Mouse (Mus musculus): ENCODE measurements at regions not wholly inside any gene's neighbourhood (a gene's known extent, or its start where the extent isn't known, plus 50 kb on each side); places are given as distances from the start of the nearest gene placed in this dataset.

DNA sequence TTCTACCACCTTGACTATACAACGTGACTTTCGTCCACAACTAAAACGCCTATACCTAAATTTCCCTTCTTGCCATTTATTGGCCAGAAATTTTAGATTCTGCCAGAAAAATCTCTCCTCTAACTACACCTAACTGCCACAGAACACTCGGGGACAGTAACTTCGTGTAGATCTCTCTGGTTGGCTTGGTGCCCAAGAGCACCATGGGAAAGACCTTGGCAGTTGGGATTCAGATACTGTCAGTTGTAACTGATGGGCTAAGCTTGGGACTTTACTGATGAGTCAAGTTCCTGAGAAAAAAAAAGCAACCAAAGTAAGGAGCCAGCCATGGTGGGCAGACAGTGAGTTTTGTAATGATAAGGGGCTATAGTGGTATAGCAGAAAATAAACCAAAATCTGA is 176.2 kb downstream of the Sox2 start:
- Histone ChIP-seq H3K36me3 (ENCODE audit: control insufficient read depth, insufficient read depth, low read length) (no peaks in the 10 kb centered on the region), H3K27ac (replicated peaks; ENCODE audit: low read depth, low read length) (no peak overlapping the region), H3K4me3 (replicated peaks; ENCODE audit: low read length) (no peak overlapping the region), H3K4me2 (replicated peaks; ENCODE audit: low read depth, low read length, severe bottlenecking) (no peak overlapping the region), H3K27me3 (ENCODE audit: control insufficient read depth, insufficient read depth, low read length) (no peaks in the 10 kb centered on the region), H3K4me1 (ENCODE audit: control insufficient read depth, insufficient read depth, low read length) (no peaks in the 10 kb centered on the region), H3K9me3 (ENCODE audit: control insufficient read depth, low read length) (no peaks in the 10 kb centered on the region), H3K9ac (ENCODE audit: low read depth, low read length, severe bottlenecking) (no peak overlapping the region)
- 91% methylated on average over 5 of the region's 5 CpGs for WGBS
- TF ChIP-seq POLR2A (IDR thresholded peaks at IDR 0.05; ENCODE audit: borderline replicate concordance, extremely low read depth, insufficient read depth, insufficient read length): no peak
- ATAC-seq (ENCODE audit: low FRiP score, low read depth) (no peak), DNase-seq (ENCODE audit: low spot score) (no peak)

DNA sequence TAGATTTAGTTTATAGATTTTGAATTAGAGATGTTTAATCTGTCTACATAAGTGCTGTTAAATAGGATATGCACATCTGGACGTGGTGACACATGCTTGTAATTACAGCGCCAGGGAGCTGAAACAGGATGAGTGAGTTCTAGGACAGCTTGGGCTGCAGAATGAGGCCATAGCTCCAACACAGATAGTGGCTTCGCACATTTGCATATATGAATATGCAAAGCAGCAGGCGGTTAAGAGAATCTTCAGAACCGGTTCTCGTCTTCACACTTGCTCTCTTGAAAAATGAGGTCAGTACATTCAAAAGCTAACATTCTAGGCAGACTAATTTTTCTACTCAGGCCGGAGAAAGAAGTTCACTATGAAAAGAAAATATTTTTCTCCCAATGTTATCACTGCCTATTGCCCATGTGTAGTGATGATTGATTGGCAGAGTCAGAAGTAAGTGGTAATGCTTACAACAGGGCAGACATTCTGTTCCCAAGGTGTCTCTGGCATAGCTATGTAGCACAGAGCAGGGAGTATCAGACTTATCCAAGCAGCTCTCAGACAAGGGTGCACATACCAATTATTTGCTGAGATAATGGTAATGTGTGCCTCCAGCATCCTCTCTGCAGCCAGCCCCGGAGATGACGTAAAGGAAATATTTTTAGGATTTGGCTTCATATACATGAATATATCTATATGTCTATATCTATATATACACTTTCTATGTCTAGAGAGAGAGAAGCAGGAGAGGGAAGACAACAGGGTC is 178.4 kb downstream of the Sox2 start:
- DNase-seq (ENCODE audit: low spot score) (no peak), ATAC-seq (ENCODE audit: low FRiP score, low read depth) (no peak)
- 59% methylated on average over 9 of the region's 9 CpGs for WGBS
- H3K27me3 ChIP-seq (ENCODE audit: control insufficient read depth, insufficient read depth, low read length): no peaks in the 10 kb centered on the region
- no peaks in the 10 kb centered on the region for H3K4me1 ChIP-seq (ENCODE audit: control insufficient read depth, insufficient read depth, low read length)
- no peak for TF ChIP-seq POLR2A (IDR thresholded peaks at IDR 0.05; ENCODE audit: borderline replicate concordance, extremely low read depth, insufficient read depth, insufficient read length)
- H3K9ac ChIP-seq (ENCODE audit: low read depth, low read length, severe bottlenecking): no peak overlapping the region
- no peak overlapping the region for H3K4me3 ChIP-seq (replicated peaks; ENCODE audit: low read length)
- H3K36me3 ChIP-seq (ENCODE audit: control insufficient read depth, insufficient read depth, low read length): no peaks in the 10 kb centered on the region
- H3K27ac ChIP-seq (replicated peaks; ENCODE audit: low read depth, low read length): no peak overlapping the region
- no peak overlapping the region for H3K4me2 ChIP-seq (replicated peaks; ENCODE audit: low read depth, low read length, severe bottlenecking)
- no peaks in the 10 kb centered on the region for H3K9me3 ChIP-seq (ENCODE audit: control insufficient read depth, low read length)

DNA sequence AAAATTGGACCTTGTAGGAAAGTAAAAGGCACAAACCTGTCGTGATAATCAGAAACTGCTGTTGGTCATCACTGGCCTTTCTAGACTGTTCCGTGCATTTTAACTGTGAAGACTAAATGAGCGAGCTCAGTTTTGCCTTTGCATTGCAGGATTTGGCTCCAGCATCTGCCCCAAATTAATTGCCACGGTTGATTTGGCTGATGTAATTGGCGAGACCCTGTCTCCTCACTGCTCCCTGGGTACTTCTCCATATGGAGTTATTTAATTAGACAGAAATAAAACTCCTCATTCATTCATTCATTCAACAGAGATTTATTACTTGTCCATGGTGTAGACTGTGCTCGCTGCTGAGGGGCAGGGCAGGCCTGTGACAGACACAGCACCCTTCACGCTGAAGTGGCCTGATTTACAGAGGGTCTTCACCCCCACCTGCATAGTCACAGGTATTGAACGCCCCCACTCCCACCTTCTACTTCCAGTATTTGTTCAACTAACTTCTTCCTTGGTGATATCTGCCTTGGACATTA is 186.6 kb downstream of the Sox2 start:
- ATAC-seq (ENCODE audit: low FRiP score, low read depth) (no peak), DNase-seq (ENCODE audit: low spot score) (no peak)
- Histone ChIP-seq H3K27ac (replicated peaks; ENCODE audit: low read depth, low read length) (no peak overlapping the region), H3K4me2 (replicated peaks; ENCODE audit: low read depth, low read length, severe bottlenecking) (no peak overlapping the region), H3K27me3 (ENCODE audit: control insufficient read depth, insufficient read depth, low read length) (no peaks in the 10 kb centered on the region), H3K4me1 (ENCODE audit: control insufficient read depth, insufficient read depth, low read length) (peaks cover 6% of the 10 kb centered on the region; the same call in 1 of the 2 replicates), H3K4me3 (replicated peaks; ENCODE audit: low read length) (no peak overlapping the region), H3K36me3 (ENCODE audit: control insufficient read depth, insufficient read depth, low read length) (no peaks in the 10 kb centered on the region), H3K9ac (ENCODE audit: low read depth, low read length, severe bottlenecking) (no peak overlapping the region), H3K9me3 (ENCODE audit: control insufficient read depth, low read length) (no peaks in the 10 kb centered on the region)
- TF ChIP-seq POLR2A (IDR thresholded peaks at IDR 0.05; ENCODE audit: borderline replicate concordance, extremely low read depth, insufficient read depth, insufficient read length): no peak
- WGBS: 46% methylated on average over 8 of the region's 8 CpGs

DNA sequence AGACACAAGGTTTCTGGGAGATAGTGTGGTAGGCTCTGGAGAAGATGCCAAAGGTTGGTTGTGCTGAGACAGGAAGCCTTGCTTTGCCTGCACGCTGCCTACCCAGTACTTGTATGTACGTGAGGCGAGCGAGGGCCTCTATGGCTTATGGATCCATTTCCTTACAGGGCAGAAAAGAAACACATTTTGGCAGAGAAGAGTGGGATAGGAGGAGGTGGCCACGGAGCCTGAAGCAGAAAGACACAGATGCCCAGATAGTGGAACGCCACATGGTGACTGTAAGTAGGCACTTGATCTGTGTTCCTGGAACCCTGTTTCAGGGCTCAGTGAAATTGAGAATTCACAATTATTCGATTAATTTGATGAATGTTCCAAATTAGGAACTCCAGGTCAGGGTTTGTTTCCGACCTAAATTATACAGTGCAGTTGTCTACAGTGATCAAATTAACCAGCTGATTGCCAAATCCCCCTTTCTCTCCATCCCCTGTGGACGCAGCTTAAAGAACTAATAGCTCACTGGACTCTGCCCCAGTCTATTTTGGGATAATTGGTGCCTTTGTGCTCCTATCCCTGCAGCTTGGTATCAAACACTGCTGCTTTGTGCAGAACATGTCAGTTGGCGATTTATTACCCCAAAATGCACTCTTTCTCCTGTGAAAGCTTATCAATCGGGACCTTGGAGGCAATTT is 187.6 kb downstream of the Sox2 start:
- TF ChIP-seq POLR2A (IDR thresholded peaks at IDR 0.05; ENCODE audit: borderline replicate concordance, extremely low read depth, insufficient read depth, insufficient read length): no peak
- H3K4me2 ChIP-seq (replicated peaks; ENCODE audit: low read depth, low read length, severe bottlenecking): no peak overlapping the region
- WGBS: 68% methylated on average over 11 of the region's 11 CpGs

DNA sequence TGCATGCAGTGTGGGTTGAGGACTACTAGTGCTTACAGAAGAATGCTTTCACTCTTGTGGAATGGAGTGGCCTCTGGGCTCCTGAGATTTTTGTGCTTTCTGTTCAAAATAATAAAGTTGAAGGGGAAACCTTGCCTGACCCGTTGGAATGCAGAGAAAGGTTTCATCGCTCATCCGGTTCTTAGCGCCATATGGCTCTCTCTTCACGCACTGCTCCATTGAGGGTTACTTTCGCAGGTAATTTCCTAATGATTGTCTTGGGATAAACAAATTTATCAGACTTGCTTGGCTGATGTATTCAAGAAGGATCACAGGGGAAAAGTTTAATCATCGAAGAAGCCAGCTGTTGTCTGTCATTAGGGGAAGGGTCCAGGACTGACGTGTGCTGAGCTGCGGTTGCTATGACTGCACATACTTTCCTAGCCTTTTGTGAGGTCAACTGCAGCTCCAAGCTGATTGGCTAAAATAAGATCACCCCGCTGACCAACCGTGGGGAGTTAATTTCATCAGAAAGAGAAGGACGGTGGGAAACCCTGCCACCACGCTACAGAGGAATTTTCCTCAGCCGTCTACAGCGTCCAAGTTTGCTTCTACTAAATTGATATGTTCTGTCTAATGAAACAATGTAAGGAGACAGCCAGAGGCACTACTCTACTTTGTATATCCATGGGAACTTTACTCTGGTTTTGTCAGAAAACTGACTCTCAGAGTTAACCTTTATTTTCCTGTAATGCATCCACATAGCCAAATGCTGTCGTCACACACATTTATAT is 210.9 kb downstream of the Sox2 start:
- Histone ChIP-seq H3K27ac (replicated peaks; ENCODE audit: low read depth, low read length) (no peak overlapping the region), H3K4me3 (replicated peaks; ENCODE audit: low read length) (no peak overlapping the region), H3K4me1 (ENCODE audit: control insufficient read depth, insufficient read depth, low read length) (no peaks in the 10 kb centered on the region), H3K27me3 (ENCODE audit: control insufficient read depth, insufficient read depth, low read length) (no peaks in the 10 kb centered on the region), H3K9me3 (ENCODE audit: control insufficient read depth, low read length) (no peaks in the 10 kb centered on the region), H3K4me2 (replicated peaks; ENCODE audit: low read depth, low read length, severe bottlenecking) (no peak overlapping the region), H3K36me3 (ENCODE audit: control insufficient read depth, insufficient read depth, low read length) (no peaks in the 10 kb centered on the region), H3K9ac (ENCODE audit: low read depth, low read length, severe bottlenecking) (no peak overlapping the region)
- no peak for DNase-seq (ENCODE audit: low spot score)
- peak; percentile 71 for ATAC-seq (ENCODE audit: low FRiP score, low read depth)
- 78% methylated on average over 16 of the region's 16 CpGs for WGBS
- TF ChIP-seq POLR2A (IDR thresholded peaks at IDR 0.05; ENCODE audit: borderline replicate concordance, extremely low read depth, insufficient read depth, insufficient read length): no peak

More for the DNA sequence above, 187.6 kb downstream of the Sox2 start:
- no peaks in the 10 kb centered on the region for H3K36me3 ChIP-seq (ENCODE audit: control insufficient read depth, insufficient read depth, low read length)
- no peak for ATAC-seq (ENCODE audit: low FRiP score, low read depth)
- H3K9ac ChIP-seq (ENCODE audit: low read depth, low read length, severe bottlenecking): no peak overlapping the region
- peaks cover 6% of the 10 kb centered on the region; the same call in 1 of the 2 replicates for H3K4me1 ChIP-seq (ENCODE audit: control insufficient read depth, insufficient read depth, low read length)
- no peak overlapping the region for H3K27ac ChIP-seq (replicated peaks; ENCODE audit: low read depth, low read length)
- H3K27me3 ChIP-seq (ENCODE audit: control insufficient read depth, insufficient read depth, low read length): no peaks in the 10 kb centered on the region
- DNase-seq (ENCODE audit: low spot score): no peak
- no peak overlapping the region for H3K4me3 ChIP-seq (replicated peaks; ENCODE audit: low read length)
- H3K9me3 ChIP-seq (ENCODE audit: control insufficient read depth, low read length): no peaks in the 10 kb centered on the region

Data from limb, embryonic 14.5 days (tissue).